Mouse (Mus musculus) spleen, adult 2 months (tissue): ENCODE measurements around the gene Col4a4. TPM values are rescaled to one million over a fixed set of nuclear protein-coding genes. Genes with fewer than 3 reads are reported as not detected.

ENCODE experiments used
- DNase-seq, 2 experiments: peaks; one replicate each; pipeline versions ENCODE4 v3.0.0 to v3.0.0-alpha.2; 2012 to 2021; ENCODE audit warnings: low spot score in 2 of 2, low read depth in 1 of 2
- H3K27ac ChIP-seq: fragments of 200-500 bp; 2 replicates; pipeline ENCODE4 v1.5.1; 2012; ENCODE audit warnings: low read length, inconsistent platforms; ENCODE audit not compliant: insufficient read depth
- H3K27me3 ChIP-seq: fragments of 200-500 bp; 2 replicates; pipeline ENCODE4 v1.6.1; 2012; ENCODE audit warnings: mild to moderate bottlenecking, moderate library complexity, low read length, inconsistent platforms; ENCODE audit not compliant: control insufficient read depth, insufficient read depth
- H3K36me3 ChIP-seq: fragments of 200-500 bp; 2 replicates; pipeline ENCODE4 v1.6.1; 2012; ENCODE audit warnings: mild to moderate bottlenecking, low read length, inconsistent platforms; ENCODE audit not compliant: control insufficient read depth, insufficient read depth
- H3K4me1 ChIP-seq: fragments of 200-500 bp; 2 replicates; pipeline ENCODE4 v1.6.1; 2011; ENCODE audit warnings: inconsistent platforms; ENCODE audit not compliant: control insufficient read depth, insufficient read depth, insufficient read length
- H3K4me3 ChIP-seq: fragments of 200-500 bp; 2 replicates; pipeline ENCODE4 v1.5.1; 2011; ENCODE audit warnings: mild to moderate bottlenecking, inconsistent platforms; ENCODE audit not compliant: insufficient read depth, insufficient read length; ENCODE audit errors: extremely low read depth
- CTCF ChIP-seq: fragments of 200-500 bp; IDR thresholded peaks from 2 replicates; pipeline ENCODE4 v1.5.1; 2011; ENCODE audit warnings: mild to moderate bottlenecking, inconsistent platforms; ENCODE audit not compliant: insufficient read depth, insufficient read length, insufficient replicate concordance; ENCODE audit errors: extremely low read depth
- POLR2A ChIP-seq: fragments of 200-500 bp; IDR thresholded peaks from 2 replicates; pipeline ENCODE4 v1.6.1; 2011; ENCODE audit warnings: low read depth, low read length, inconsistent platforms
- WGBS: fragments of 180-500 bp; shearing (Covaris S2); methylation state at CpG from one replicate; pipeline ENCODE4 v1.1.7; 2018; 5-methylcytosine and 5-hydroxymethylcytosine counted together
- polyA plus RNA-seq: library from polyadenylated mRNA; depleted of rRNA; stranded (reverse); fragments of >200 nt; gene quantifications from 2 replicates; pipeline ENCODE4 v1.2.3, GENCODE M21; 2012

Gene Col4a4
- polyA plus RNA-seq, 1 experiment: 0.07 TPM

- Histone ChIP-seq H3K4me3 (no peak overlapping the region), H3K27me3 (no peaks in the 10 kb centered on the region), H3K4me1 (no peaks in the 10 kb centered on the region), H3K36me3 (no peaks in the 10 kb centered on the region), H3K27ac (no peak overlapping the region)
- TF ChIP-seq POLR2A (no peak), CTCF (no peak)
- 68% methylated on average over 3 of the region's 3 CpGs for WGBS
- DNase-seq: no peak
Observed at GRCm38 (mm10) chr1:82577915-82578314, 8.7 kb downstream of the Col4a4 start.

- no peak for DNase-seq
- Histone ChIP-seq H3K36me3 (no peaks in the 10 kb centered on the region), H3K4me1 (no peaks in the 10 kb centered on the region), H3K27me3 (no peaks in the 10 kb centered on the region), H3K27ac (no peak overlapping the region), H3K4me3 (no peak overlapping the region)
- 90% methylated on average over 10 of the region's 10 CpGs for WGBS
- TF ChIP-seq CTCF (no peak), POLR2A (no peak)
Observed at GRCm38 (mm10) chr1:82577339-82577738, 9.3 kb downstream of the Col4a4 start.

GRCm38 (mm10) chr1:82576182-82576581 lies 10.5 kb downstream of the Col4a4 start:
- Histone ChIP-seq H3K27ac (no peak overlapping the region), H3K36me3 (no peaks in the 10 kb centered on the region), H3K27me3 (no peaks in the 10 kb centered on the region), H3K4me1 (no peaks in the 10 kb centered on the region), H3K4me3 (no peak overlapping the region)
- DNase-seq: no peak
- WGBS: 73% methylated on average over 2 of the region's 2 CpGs
- TF ChIP-seq CTCF (no peak), POLR2A (no peak)

GRCm38 (mm10) chr1:82575681-82576080 lies 11.0 kb downstream of the Col4a4 start:
- TF ChIP-seq CTCF (no peak), POLR2A (no peak)
- no peak overlapping the region for H3K27ac ChIP-seq
- no peaks in the 10 kb centered on the region for H3K27me3 ChIP-seq
- H3K36me3 ChIP-seq: no peaks in the 10 kb centered on the region
- no peak overlapping the region for H3K4me3 ChIP-seq
- no peak for DNase-seq
- no peaks in the 10 kb centered on the region for H3K4me1 ChIP-seq
- WGBS: 86% methylated on average over 3 of the region's 3 CpGs

GRCm38 (mm10) chr1:82571758-82572157 lies 14.9 kb downstream of the Col4a4 start:
- TF ChIP-seq POLR2A (no peak), CTCF (no peak)
- no peaks in the 10 kb centered on the region for H3K36me3 ChIP-seq
- H3K4me1 ChIP-seq: no peaks in the 10 kb centered on the region
- no peak overlapping the region for H3K4me3 ChIP-seq
- WGBS: 60% methylated on average over 1 of the region's 1 CpGs
- H3K27ac ChIP-seq: no peak overlapping the region
- no peaks in the 10 kb centered on the region for H3K27me3 ChIP-seq
- no peak for DNase-seq

- no peak overlapping the region for H3K27ac ChIP-seq
- H3K27me3 ChIP-seq: no peaks in the 10 kb centered on the region
- no peaks in the 10 kb centered on the region for H3K36me3 ChIP-seq
- 82% methylated on average over 4 of the region's 4 CpGs for WGBS
- no peak for DNase-seq
- no peak overlapping the region for H3K4me3 ChIP-seq
- no peaks in the 10 kb centered on the region for H3K4me1 ChIP-seq
- no peak for TF ChIP-seq CTCF
- TF ChIP-seq POLR2A: no peak
Observed at GRCm38 (mm10) chr1:82569405-82569804, 17.2 kb downstream of the Col4a4 start.

GRCm38 (mm10) chr1:82560223-82560622 lies 26.4 kb downstream of the Col4a4 start:
- WGBS: 65% methylated on average over 4 of the region's 4 CpGs
- Histone ChIP-seq H3K27ac (no peak overlapping the region), H3K27me3 (no peaks in the 10 kb centered on the region), H3K4me1 (no peaks in the 10 kb centered on the region), H3K4me3 (no peak overlapping the region), H3K36me3 (no peaks in the 10 kb centered on the region)
- no peak for DNase-seq
- no peak for TF ChIP-seq CTCF
- no peak for TF ChIP-seq POLR2A

- H3K4me3 ChIP-seq: no peak overlapping the region
- no peak overlapping the region for H3K27ac ChIP-seq
- 70% methylated on average over 5 of the region's 5 CpGs for WGBS
- no peak for DNase-seq
- H3K4me1 ChIP-seq: no peaks in the 10 kb centered on the region
- no peaks in the 10 kb centered on the region for H3K27me3 ChIP-seq
- H3K36me3 ChIP-seq: no peaks in the 10 kb centered on the region
- TF ChIP-seq POLR2A: no peak
- TF ChIP-seq CTCF: no peak
Observed at GRCm38 (mm10) chr1:82554889-82555288, 31.8 kb downstream of the Col4a4 start.
